Mouse (Mus musculus): ENCODE data around the gene Frmd4b. TPM values are rescaled to one million over a fixed set of nuclear protein-coding genes. Genes with fewer than 3 reads are reported as not detected.

The Frmd4b gene
- total RNA-seq, 2 experiments from 2014 or later: 21.7 to 23.5 TPM

GRCm38 (mm10) chr6:97355141-97355540 is 262.2 kb downstream of the Frmd4b start:
- DNase-seq: no peak

GRCm38 (mm10) chr6:97353933-97354332 is 263.4 kb downstream of the Frmd4b start:
- peak; percentile 22 for DNase-seq

GRCm38 (mm10) chr6:97353371-97353770 is 264.0 kb downstream of the Frmd4b start:
- DNase-seq: no peak

GRCm38 (mm10) chr6:97352505-97353154 is 264.7 kb downstream of the Frmd4b start:
- no peak for DNase-seq

- DNase-seq: peak; percentile 33
Observed at GRCm38 (mm10) chr6:97349355-97350138, 267.8 kb downstream of the Frmd4b start.

- no peak for DNase-seq
Observed at GRCm38 (mm10) chr6:97346932-97347331, 270.4 kb downstream of the Frmd4b start.

- no peak for DNase-seq
Observed at GRCm38 (mm10) chr6:97346527-97346926, 270.8 kb downstream of the Frmd4b start.

GRCm38 (mm10) chr6:97345921-97346320 is 271.4 kb downstream of the Frmd4b start:
- DNase-seq: no peak

GRCm38 (mm10) chr6:97342185-97342584 is 275.2 kb downstream of the Frmd4b start:
- no peak for DNase-seq

- no peak for DNase-seq
Observed at GRCm38 (mm10) chr6:97341628-97342027, 275.7 kb downstream of the Frmd4b start.

- peak; percentile 16 for DNase-seq
Observed at GRCm38 (mm10) chr6:97341148-97341547, 276.2 kb downstream of the Frmd4b start.

GRCm38 (mm10) chr6:97340211-97340791 is 277.0 kb downstream of the Frmd4b start:
- no peak for DNase-seq

GRCm38 (mm10) chr6:97339271-97339681 is 278.1 kb downstream of the Frmd4b start:
- DNase-seq: no peak

- DNase-seq: no peak
Observed at GRCm38 (mm10) chr6:97338843-97339242, 278.5 kb downstream of the Frmd4b start.

GRCm38 (mm10) chr6:97333323-97333722 is 284.0 kb downstream of the Frmd4b start:
- no peak for DNase-seq

GRCm38 (mm10) chr6:97323951-97324350 is 293.4 kb downstream of the Frmd4b start:
- no peak for DNase-seq

GRCm38 (mm10) chr6:97322126-97322525 is 295.2 kb downstream of the Frmd4b start:
- DNase-seq: no peak

- no peak for DNase-seq
Observed at GRCm38 (mm10) chr6:97321156-97321555, 296.2 kb downstream of the Frmd4b start.

- no peak for DNase-seq
Observed at GRCm38 (mm10) chr6:97319081-97319480, 298.3 kb downstream of the Frmd4b start.

- DNase-seq: no peak
Observed at GRCm38 (mm10) chr6:97317956-97318355, 299.4 kb downstream of the Frmd4b start.

GRCm38 (mm10) chr6:97316716-97317115 is 300.6 kb downstream of the Frmd4b start:
- DNase-seq: no peak

GRCm38 (mm10) chr6:97315311-97315710 is 302.0 kb downstream of the Frmd4b start:
- no peak for DNase-seq

- DNase-seq: no peak
Observed at GRCm38 (mm10) chr6:97312545-97312939, 304.8 kb downstream of the Frmd4b start.

Data from heart, postnatal 4 days (tissue).